Mouse (Mus musculus) frontal cortex, postnatal 14 days (tissue): ENCODE measurements at regions not wholly inside any gene's neighbourhood (a gene's known extent, or its start where the extent isn't known, plus 50 kb on each side); places are given as distances from the start of the nearest gene placed in this dataset.
A peak's percentile ranks its signal among the peaks of the same experiment; 100 is the strongest.

ENCODE experiments used
- DNase-seq, 2 experiments: peaks; one replicate each; pipeline ENCODE4 v3.0.0; 2022; ENCODE audit warnings: low spot score in 2 of 2

DNA sequence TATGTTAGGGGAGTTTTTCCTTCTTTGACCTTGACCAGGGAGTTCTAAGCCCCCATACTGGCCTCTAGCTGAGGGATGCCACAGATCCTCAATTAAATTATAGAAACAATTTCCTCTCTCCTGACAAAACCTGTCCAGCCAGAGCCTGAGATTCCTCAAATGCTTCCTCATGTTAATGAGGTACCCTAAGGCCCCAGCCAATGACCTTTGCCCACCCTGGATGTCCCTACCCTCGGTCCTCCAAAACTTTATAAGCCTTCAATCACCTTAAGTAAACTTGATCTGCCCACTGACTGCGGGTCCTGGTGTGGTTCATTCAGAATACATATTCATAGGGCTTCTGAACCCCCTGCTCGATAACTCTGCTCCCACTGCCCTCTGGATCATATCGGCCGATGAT, 227.7 kb upstream of the Vstm2b start:
- no peak for DNase-seq

DNA sequence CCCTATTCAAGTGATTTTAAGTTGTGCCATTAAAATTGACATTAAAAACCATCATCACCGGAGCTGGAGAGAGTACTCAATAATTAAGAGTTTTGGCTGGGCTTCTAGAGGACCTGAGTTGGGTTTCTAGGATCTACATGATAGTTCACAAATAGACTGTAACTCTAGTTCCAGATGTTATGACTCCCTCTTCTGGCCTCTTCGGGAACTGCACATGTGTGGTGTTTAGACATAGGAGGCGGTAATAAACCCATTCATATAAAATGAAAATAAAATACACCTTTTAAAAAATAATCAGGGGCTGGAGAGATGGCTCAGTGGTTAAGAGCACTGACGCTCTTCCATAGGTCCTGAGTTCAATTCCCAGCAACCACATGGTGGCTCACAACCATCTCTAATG, 227.1 kb upstream of the Vstm2b start:
- DNase-seq, result no peak

DNA sequence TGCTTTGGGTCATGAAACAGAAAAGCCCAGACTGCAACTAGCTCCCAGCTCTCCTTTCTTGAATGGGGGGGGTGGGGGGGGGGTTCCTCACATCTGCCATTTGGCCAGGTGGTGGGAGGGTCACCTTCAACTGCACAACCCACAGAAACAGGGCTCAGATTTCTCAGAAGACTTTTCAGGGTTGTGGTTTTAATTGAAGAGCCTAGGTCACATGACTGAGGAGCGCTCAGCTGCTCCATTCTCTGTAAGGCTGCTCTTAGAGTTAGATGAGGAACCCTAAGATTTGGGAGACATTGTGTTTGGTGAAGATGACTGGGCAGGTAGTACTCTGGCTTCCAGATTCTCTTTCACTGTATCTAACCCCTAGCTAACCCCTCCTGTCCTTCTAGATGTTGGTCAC, 225.8 kb upstream of the Vstm2b start:
- DNase-seq, result no peak

DNA sequence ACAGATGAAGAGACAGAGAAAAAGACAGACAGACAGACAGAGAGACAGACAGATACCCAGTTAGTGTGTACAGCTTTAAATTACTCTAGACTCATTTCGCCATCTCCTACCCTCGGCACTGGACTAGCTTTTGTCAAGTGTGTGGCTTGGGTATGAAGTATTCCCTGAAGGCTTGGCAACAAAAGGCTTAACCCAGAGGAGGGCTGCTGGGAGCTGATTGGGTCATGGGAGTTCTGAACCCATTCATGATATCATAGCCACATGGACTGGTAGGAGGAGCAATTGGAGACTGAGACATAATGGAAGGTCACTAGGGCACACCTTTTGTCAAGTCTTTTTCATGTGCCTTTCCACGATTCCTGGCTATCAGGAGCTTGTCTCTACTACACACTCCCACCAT, 223.7 kb upstream of the Vstm2b start:
- no peak for DNase-seq

DNA sequence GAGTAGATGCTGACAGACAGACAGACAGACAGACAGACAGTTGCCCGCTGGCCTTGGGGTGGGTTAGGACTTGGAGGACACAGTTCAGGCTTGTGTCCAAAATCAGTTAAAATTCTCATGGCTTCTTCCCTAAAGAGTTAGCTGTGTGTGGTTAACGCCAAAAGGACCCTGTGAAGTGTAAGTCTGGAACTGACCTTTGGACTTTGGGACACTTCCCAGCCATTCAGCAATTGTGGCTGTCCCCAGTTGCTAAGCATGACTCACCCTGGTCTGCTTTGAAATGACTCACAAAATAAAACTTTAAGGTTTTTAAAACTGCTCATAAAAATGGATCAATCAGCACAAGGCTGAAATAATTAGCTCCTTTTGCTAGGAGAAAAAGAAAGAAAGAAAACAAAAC, 220.5 kb upstream of the Vstm2b start:
- DNase-seq, result no peak

DNA sequence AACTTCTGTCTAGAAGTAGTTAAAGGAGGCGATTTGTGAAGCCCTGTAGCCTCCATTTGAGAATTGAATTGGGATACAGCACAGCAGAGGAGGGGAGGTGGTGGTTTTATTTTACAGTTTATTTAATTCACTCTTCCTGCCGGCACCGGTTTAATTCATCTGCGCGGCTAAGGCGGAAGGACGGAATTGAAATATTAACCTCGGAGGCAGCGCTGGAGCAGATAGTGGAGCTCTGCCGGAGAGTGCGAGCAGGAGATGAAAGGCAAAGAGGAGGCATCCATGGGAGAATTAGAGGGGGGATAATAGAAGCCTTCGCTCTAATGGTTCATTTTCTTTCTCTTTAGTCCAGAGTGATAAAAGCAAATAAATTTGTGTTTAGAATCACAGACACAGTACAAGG, 217.6 kb upstream of the Vstm2b start:
- no peak for DNase-seq

DNA sequence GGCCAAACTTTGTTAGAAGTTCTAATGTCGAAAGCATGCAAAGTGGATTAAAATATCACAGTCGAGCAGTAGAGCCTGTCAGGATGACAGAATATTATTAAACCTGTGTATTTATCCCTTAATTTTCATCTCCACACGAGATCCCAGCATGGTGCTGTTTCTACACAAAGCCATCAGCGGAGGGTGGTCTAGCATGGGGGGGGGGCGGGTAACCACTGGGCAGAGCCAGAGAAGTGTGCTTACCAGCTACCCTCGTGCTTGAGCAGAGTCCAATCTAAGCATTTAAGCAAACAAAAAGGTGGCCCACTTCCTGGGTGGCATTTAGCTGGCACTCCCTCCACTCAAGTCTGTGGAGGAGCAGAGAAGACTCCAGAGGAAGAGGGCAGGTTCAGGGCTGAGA, 217.1 kb upstream of the Vstm2b start:
- DNase-seq, result no peak

DNA sequence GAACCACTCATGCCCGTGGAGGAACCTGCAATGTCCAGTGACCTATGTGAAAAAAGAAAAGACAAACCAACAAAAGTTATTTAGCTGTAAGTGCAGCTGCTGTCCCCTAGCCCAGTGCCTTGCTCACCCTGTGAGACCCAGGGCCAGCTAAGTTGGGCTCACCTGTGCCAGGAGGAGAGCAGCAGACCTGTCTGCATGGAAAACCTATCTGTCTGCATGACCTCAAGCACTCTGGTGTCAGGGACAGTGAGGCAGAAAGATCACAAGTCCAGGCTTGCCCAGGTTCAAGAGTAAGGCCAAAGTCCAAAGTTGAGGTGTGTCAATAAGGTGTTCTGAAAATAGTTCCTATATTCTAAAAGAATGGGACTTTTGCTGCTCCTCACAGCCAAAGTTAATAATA, 215.0 kb upstream of the Vstm2b start:
- DNase-seq, result no peak

DNA sequence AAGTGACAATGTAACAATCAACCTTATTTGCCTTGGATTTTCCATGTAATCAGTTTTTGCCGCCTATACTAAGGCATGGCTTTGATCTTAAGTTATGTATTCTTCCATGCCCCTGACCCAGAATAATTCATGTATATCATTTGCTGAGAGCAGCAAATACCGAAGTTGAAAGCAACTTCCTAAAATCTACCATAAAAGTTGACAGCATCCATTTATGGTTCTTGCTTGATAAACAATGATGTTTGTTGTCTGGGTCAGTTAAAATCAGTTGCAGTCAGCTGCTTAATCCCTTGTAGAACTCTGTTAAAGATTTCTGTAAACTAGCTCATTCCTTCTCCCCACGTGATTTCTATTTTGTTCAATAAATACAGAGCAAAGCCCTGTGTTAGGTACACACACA, 214.5 kb upstream of the Vstm2b start:
- no peak for DNase-seq

DNA sequence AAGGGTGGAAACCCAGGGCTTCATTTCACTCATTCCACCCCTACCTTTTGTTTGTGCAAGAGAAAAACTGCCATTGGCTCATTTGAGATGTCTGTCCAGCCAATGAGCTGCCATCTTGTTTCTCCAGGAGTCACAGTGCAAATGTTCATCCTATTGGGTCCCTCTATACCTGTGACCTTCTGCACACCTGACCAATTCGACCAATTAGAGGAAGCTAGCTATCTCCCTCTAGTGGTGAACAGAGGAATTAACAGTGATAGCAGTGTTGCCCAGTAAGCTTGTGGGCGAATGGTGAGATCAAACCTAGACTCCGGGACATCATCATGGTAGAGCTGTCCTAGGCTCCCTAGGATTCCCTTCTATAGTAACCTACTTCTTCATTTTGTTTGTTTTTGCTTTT, 211.1 kb upstream of the Vstm2b start:
- no peak for DNase-seq

DNA sequence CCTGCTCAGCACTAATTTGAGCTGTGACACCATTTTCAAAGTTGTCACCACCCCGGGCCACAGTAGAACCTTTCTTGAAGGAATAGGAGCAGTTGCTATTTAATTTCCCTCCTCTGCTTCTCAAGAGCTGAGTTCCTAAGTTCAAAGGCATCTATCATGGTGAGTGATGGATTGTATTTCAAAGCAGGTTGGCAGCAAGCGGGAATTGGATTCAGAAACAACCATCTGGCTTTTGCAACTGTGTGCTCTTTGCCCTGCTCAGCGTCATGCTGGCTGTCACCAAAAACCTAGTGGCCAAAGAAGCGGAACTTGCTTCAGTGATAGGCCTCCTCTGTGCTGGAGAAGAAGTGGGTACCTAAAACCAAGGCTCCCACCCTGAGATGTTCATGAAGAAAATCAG, 209.6 kb upstream of the Vstm2b start:
- DNase-seq, result no peak

DNA sequence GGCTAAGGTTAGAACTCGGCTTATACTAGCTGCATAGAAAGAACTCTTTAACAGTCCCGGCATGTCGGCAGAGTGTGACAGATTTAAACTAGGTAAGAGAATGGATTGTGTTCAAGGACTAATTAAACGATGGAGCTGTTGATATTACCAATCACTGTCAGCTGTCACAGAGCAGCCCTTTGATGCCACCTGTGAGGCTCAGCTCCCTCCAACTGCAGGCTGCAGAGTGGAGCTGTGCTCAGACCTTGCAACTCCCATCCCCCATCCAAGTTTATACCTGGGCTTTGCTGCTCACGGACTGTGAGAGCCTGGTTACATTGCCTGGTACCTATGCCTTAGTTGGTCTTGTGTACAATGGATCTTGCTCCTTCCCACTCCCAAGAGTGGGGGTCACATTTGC, 204.4 kb upstream of the Vstm2b start:
- DNase-seq, result no peak

DNA sequence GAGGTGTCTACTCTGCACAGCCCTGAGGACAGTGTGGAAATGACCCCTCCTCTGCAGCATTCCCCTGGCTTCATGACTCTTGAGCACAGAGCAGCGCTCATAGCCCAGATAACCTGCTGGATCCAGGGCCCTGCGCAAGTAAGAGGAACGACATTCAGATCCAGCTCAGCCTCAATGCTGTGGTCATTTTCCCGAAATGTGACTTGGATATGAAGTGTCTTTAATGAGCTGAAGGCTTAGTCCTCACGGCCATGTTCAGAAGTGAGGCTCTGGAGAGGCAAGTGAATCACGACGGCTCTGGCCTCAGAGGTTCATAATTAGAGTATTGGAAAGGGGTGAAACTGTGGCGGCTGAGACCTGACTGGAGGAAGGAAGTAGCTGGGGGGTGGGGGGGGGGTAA, 200.6 kb upstream of the Vstm2b start:
- no peak for DNase-seq

DNA sequence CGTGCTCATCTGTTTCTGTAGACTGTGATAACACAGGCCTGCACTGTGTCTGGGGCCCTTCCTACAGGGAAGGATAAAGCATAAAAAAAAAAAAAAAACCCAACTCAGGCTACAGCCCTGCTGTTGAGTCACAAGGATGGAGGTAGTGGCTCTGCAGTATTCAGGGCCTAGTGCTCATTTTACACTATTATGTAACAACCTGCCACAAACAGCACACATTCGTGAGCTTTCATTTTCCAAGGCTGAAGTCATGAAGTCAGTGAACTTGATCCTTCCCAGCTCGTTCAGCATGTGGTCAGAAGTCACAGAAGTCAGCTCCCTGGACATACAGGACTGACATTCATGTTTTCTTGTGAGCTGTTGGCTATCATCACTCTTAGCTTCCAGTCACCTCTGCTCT, 199.8 kb upstream of the Vstm2b start:
- no peak for DNase-seq

DNA sequence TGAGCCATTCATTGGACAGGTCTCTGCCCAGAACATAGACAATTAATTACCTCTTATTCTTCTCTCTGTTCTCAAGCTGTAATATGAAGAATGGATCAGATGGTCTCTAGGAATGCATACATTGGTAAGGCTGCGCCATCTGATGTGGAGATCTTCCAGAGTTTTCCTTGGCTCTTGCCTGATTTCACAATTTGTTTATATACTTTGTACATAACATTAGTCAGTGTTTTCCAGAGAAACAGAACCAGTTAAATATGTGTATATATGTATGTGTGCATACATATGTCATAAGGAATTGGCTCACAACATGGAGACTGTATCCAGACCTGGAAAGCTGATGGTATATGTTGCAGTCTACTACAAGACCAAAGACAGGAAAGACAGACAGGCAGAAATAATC, 198.5 kb upstream of the Vstm2b start:
- DNase-seq, result no peak

DNA sequence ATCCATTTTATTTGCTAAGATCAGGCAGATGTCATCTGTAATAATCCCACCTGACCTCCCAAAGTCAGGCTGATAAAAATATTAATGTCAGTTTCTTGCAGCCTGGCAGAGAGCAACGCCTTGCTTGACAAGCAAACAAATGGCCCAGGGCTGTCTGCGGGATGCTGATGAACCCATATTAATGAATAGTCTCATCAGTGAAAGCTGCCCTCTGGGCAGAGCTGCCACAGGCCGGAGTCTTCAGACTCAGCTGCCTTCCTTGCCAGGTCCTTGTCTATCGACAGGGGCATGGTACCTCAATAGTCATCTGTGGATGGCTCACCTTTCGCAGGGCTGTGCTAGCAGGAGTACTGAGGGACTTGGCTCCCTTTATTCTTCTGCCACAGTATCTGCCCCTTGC, 197.5 kb upstream of the Vstm2b start:
- no peak for DNase-seq

DNA sequence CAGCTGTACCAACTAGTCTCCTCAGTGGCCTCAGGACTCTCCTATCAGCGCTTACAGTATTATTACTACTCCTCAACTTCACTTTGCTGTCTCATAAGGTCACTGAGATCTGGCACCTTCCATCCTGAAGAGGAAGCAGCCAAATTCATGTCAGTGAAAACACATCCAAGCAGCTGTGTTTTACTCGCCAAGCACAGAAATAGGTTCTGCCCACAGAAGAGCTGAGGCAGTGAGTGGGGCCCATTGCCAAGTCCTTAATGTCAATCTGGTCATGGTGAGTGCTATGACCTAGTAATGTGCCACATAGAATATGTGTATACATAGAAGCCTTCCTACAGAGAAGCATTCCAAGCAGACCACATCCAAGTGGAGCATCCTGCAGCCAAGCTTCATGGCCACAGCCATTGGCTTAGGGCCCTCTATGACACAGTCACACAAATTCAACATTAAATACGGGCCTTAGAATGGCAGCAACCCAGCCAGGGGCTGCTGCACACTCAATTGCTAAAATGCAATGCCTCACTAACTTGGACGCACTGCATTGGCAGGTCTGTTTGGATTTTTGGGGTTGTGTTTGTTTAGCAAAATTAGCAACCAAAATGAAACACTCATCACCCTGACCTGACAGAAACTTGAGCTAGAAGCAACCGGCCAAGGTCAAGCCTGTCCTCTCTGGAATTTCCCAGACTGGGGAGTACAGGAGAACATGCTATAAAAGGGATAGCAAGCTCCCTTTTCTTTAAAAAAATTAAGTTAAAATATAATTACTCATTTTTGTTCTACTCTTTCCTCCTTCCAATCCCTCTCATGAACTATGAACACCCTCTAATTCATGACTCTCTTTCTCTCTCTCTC, 195.7 kb upstream of the Vstm2b start:
- DNase-seq, result no peak

DNA sequence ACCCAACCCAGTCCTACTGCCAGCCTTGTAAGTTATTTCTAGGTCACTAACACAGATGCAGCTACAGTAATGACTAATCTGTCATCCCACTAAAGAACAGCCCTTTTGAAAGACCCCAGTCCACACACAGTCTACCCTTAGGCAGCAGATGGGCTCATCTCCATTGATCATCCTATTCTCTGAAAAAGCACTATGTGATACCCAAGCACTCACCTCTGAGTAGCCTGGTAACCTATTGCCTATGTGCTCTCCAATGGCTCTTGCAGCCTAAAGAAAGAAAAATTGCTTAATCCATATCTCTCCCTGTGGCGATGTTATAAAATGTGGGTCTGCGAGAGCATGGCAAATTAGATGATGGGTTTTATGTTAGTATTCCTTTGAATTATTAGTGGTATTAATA, 189.9 kb upstream of the Vstm2b start:
- DNase-seq, result no peak

DNA sequence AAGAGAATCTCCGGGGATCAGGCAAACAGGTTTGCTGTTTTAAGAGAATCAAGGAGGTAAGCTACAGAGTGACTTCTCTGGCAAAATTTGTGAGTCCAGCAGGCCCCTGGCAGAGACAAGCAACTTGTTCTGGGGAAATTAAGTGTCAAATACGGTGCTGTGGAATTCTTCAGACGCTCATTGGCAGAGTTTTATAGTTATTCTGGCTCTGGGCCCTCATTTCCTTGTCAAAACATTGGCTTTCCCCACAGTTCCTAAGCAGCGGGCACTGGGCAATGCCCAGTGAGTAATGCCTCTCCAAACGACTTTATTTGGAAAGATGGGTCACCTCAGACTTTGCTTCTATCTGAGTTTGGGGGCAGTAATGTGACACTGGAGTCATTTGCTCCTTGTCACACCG, 180.1 kb upstream of the Vstm2b start:
- no peak for DNase-seq

DNA sequence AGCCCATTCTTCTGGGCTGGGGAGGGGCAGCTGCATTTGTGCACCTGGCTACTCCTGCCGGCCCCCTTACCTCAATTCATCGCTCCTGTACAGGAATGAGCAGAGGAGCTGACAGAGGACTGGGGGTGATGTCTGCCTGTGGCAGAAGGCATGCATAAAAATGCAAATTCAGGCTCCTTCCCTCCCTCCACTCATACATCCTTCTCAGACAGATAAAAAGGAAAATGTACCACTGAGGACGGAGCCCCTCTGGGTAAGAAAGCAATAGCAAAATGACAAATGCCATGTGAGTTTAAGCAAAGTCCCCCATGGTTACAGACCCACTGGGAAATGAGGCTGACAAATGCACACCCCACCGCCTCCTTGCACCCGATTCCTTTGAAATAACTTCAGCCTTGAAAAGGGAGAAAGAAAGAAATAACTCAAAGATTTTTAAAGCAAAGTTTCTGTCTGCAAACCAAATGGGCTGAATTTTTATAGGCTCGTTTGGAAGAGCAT, 161.1 kb upstream of the Vstm2b start:
- no peak for DNase-seq

DNA sequence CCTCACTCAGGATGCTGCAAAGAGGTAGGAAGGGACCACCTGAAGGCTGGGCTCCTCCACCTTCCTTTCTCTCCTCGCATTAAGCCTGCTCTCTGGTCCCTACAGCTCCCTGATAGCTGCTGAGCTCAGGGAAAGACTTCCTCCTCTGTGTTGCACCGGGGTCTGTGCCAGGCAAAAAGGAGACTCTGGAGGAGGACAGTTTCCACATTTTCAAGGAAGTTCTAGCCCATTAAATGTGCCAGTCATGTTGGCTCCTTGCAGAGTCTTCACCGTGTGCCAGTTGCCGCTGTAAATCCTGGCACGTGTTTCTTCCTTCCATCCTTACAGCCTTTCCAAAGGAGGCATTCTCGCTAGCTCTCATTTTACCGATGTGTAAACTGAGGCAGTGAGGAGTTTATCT, 160.6 kb upstream of the Vstm2b start:
- peak; percentile 15 to 27 for DNase-seq

DNA sequence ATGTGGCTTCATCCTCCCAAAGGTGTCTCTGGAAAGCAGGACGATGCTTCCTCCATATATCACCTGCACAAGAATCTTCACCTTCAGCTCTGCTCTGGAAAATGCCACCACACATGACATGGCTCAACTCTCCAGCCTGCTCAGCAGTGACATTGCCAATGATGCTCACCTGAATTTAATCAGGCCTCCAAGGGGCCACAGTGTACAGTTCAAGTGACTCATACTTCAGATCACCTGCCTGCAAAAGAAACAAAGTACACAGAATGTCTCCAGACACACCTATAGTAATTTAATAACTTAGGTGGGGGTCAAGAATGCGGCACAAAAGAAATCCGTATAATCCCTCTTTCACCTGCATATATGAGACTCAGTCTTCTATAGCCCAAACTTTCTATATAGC, 160.0 kb upstream of the Vstm2b start:
- no peak for DNase-seq

DNA sequence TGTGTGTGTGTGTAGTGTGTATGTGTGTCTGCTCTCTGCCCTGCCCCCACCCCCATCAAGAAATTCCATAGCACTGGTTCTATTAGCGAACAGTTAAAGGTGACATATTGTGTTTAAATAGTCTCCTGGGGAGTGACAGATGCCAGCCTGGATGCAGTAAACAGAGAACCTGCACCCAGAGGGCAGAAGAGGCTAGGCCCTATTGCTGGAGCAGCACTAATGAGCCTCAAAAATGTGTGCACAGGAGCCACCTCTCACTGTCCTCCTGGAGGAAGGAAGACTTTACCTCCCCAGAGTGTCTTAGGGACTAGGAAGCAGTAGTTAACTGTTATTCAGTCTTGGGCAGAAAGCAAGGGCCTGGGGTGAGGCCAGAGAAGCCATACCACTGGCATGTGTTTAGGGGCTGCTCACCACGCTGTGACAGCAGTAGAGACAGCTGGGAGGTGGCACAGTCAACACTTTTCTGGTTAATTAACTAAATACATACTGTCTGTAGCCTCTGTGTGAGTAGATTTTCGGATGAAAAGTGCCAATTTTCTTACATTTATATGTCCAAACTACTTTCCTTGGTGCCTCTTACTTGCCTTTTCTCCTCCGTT, 155.5 kb upstream of the Vstm2b start:
- no peak for DNase-seq

DNA sequence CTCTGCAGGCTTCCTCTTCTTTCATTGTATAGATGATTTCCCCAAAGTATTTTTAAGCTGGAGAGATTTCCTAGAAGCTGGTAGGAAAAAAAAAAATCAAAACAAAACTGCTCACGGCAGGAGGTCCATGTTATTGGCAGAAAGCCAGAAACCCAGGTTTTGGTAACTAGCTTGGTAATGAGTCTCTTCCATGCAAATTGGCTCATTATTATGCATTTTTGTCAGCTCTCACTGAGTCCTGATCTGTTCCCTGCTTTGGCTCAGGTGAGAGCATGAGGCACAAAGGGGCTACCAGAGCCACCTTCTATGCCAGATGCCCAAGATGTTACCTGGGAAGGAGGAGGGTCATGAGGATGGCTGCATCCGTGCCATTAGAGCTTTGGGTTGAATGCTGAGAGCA, 146.3 kb upstream of the Vstm2b start:
- no peak for DNase-seq
